Mouse (Mus musculus): ENCODE measurements at regions not wholly inside any gene's neighbourhood (a gene's known extent, or its start where the extent isn't known, plus 50 kb on each side); places are given as distances from the start of the nearest gene placed in this dataset.

DNA sequence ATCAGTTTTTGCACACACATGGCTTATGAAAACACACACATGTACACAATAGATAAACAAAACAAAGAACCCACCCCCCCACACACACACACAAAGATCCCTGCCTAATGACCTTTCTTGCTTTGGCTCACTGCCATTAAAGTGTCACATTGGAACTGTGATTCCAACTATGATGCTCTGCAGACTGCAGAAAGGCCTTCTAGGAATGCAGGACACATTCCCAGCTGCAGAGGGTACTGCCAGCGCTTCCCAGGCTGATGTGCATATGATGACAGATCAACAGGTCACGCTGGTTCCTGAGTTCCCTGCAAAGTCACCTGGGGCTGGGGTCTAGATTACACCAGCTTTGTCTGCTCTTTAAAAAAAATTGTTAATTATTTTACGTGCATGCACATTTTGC lies 68.1 kb upstream of the Ppm1j start:
- DNase-seq: no peak

DNA sequence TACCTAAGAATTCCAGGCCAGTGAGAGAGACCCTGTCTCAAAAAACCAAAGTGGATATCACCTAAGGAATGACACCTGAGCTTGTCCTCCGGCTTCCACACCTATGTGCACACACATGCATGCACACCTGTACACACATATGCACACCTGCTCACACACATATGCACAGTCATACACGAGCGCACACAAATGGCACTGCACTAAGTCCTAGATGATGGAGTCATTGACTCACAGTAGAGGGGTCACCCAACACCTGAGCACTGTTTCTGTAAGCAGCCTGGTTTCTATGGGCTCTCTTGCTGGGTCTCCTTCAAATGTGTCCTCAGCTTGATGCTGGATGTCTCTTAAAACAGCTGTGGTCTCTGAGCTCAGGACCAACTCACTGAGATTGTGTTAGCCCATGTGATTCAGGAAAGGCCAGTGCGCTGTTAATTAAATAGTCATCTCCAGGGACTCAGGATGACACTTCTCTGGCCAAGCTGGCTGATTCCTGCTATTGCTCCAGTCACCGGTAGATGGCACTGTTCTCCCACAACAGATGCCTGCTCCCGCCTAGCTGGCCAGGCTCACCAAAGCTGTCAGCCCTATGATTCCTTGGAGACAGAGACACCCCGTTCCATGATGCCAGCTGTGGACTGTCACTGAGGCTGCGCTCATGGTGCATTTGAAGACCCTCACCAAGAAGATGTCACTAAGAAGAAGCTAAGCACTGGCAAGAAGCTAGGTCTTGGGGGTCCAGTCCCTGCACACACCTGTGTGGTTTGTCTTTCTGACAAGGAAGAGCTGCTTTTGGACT lies 66.8 kb upstream of the Ppm1j start:
- peak; percentile 73 to 76 for DNase-seq

DNA sequence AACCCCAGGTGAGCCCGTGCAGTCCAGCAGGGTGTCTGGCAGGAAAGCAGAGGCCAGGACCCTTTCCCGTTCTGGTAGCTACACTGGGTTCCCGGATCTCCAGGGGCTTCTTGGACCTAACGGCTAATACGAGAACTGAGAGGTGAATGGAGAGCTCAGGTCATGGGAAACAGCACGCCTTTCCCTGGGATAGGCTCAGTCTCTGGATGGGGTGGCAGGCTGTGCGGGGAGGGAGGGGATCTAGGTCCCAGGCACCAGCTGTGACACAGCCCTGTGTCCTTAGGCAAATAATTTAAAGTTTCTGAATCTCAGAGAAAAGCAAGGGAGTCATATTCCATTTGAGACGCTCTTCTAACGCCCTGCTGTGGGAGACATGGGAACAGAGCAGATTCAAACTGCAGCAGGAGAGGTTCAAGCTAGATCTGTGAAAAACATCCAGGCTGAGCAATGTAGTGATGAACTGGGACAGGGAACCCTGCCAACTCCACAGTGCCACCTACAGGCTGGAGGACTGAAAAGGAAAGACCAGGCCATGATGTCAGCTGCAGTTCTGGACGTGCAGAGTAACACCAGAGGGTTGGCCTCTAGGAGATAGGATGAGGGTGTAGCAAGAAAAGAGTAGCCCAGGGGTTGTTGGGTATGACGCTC lies 66.1 kb upstream of the Ppm1j start:
- DNase-seq: peak; percentile 12 to 14
